Mouse (Mus musculus) monocyte, adult 2 months (primary cell): ENCODE data around the gene Exoc3l2.

ENCODE experiments used
- DNase-seq, 2 experiments: peaks; one replicate each; pipeline ENCODE4 v3.0.0; 2022; ENCODE audit warnings: low spot score in 2 of 2, low read depth in 1 of 2

The Exoc3l2 gene

DNA sequence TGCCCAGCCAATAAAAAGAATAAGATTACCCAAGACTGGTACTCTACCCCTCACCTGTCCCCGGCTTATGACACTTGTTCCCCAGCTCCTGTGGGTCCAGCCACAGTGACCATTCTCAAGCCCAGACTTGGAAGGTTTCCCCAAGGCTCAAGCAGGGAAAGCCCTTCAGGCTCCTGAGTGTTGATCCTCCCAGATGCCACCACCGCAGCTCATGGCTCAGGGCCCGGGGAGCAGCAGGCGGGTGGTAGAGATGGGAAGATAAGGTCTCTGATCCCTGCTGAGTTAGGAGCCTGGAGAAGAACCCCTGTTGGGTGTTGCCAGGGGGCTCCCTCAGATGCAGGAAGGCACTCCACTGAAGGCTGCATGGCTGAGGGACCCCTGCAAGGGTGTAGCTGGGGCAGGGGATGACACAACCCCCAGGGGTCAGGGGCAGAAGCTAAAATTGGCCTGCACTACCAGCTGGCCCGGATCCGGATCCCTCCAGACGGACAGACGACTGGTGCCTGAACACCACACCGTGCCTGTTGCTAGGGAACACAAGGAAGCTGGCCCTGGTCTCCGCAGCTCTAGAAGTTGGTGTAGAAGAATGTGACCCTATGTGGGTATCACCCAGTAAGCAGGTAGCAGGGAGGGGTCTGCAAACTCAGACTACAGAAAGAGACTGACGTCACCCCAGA lies 7.2 kb upstream of the Exoc3l2 start:
- no peak for DNase-seq

DNA sequence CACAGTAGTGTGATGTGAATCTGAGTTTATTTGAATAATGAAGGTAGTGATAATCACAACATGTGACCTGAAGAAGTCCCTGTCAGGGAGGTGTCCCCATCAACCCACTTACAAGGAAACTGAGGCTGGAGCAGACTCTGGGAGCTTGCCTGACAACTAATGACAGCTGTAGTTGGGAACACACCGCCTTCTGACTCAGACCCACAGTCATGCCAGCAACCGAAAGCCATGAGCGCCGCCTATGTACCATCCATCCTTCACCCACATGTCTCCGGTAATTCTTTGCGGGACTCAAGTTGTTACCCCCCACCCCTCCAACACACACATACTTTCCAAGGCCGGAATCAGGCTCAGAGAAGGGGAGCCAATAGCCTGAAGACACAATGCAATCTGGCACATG lies 6.5 kb upstream of the Exoc3l2 start:
- no peak for DNase-seq

DNA sequence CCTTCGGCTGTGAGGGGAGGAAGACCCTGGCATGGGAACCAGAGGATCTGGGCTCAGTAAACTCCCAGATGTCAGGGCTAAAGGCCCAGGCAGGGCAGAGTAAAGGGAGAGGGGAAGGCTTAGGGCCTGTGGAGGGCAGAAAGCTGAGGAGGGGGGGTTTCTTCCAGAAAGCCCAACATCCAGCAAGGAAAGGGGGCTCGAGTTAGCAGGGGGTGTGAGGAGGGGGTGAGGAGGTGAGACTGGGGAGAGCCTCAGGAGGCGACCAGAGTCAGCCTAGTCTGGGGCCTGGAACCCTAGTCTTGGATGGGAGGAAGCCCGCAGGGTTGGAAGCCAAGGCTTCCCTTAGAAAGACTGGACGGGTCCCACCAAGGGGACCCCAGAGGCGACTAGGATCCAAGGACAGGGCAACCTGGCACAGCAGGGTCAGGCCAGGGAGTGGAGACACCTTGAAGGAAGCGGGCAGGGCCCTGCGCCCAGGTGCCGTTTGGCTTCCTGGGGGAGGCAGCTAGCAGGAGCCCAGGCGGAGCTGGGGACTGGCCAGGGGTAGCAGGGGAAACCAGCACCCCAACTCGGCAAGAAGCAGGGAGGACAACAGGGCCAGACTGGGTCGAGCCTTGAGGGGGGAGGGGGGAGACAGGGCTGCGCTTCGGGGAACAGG lies 5.6 kb upstream of the Exoc3l2 start:
- no peak for DNase-seq

DNA sequence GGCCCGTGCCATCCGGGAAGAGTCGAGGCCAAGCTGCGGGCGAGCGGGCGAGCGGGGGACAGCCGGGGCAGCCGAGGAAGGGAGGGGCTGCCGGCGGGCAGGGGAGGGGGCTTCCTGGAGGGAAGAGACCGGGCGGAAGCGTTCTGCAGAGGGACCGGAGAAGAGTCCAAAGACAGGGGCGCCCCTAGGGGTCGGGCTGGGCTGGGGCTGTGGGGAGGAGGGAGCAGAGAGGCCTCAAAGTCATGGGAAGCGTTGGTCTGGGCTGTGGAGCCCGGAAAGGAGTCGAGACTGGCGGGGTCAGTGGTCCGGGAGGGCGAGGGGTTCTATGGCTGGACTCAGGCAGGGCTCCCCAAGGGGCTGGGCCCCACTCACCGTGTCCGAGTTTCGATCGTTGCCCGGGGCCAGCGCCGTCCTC lies 5.1 kb upstream of the Exoc3l2 start:
- DNase-seq = peak in 1 of 2 experiments; percentile 24

DNA sequence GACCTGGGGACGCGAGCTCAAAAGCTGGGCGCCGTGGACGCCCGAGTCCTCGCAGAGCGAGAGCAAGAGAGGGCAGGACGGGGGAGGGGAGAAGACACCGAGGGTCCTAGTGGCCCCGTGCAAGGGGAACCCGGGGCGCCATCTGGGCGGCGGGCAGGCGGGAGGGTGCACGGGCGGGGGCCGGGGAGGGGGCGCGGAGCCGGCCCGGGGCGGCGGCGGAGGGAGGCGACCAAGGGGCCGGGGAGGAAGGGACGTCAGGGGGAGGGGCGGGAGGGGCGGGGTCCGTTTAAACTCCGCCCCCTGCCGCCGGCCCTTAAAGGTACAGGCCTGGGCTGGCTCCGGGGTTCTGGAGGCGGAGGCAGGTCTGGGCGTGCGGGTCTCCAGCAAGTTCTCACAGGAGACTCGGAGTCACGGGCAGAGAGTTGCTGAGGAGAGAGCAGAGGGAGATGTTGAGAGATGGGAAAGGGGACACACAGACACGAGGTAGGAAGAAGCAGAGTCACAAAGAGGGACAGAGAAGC lies 4.5 kb upstream of the Exoc3l2 start, which contains the start of gene Mark4:
TSS of gene Mark4 (minus strand) at position 231 of the 521 bp plus-strand sequence.
- DNase-seq = peak in 1 of 2 experiments; percentile 54

DNA sequence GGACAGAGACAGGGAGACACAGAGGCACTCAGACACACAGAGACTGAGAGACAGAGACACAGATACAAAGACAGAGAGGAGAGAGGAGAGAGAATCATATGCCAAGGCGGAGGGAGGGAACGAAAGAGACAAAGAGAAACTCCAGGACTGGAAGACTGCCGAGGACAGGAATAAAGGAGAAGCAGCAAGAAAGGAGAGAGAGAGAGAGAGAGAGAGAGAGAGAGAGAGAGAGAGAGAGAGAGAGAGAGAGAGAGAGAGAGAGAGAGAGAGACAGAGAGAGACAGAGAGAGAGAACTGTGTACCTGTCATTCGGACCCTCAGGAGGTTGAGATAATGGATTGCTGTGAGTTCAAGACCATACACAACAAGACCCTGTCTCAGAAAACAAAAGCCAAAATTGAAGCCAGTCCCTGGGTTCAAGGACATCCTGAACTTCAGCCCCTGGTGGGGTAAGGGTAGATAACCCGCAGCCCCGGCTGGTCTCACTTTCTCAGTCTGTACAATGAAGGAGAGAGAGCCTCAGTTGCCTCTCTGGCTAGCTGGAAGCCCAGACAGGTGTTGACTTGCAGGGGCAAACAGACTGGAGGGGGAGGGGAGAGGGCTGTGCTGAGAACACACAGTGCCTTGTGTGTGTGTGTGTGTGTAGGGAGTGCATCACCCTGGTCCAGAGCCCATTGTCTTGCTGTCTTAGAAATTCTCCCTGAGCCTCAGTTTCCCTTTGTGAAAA lies 3.8 kb upstream of the Exoc3l2 start:
- no peak for DNase-seq

DNA sequence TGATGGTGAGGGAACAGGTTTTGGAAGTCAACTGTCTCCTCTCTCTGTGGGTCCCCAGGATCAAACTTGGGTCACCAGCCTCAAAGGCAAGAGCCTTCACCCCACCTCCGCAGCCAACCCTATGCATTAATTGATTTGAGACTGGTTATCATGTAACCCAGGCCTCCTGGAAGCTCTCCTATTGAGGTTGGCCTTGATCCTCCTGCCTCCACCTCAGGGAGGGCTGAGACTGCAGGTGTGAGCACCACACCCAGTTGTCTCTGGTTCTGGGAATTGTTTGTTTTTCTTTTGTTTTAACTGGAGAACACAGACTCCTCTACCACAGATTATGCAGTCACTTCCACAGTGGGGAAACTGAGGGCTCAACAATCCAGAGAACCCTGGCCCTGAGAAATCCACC lies 2.6 kb upstream of the Exoc3l2 start:
- no peak for DNase-seq

DNA sequence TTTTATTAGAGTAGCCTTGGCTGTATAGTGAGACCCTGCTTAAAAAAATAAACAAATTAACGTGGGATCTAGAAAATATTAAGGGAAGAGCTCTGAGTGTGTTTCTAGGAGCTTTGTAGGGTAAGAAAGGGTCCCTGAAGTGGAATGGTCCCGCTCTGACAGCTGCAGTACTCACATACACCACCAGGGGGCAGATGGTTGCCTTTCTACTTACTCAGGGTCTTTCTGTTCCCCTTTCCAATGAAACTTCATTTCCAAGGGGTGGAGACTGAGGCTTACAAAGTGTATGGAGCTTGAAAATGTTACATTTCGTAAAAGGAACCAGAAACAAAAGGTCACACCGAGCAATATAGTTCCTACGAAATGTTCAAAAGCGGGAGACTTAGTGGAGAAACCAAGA lies 1.6 kb upstream of the Exoc3l2 start:
- peak; percentile 57 to 78 for DNase-seq

DNA sequence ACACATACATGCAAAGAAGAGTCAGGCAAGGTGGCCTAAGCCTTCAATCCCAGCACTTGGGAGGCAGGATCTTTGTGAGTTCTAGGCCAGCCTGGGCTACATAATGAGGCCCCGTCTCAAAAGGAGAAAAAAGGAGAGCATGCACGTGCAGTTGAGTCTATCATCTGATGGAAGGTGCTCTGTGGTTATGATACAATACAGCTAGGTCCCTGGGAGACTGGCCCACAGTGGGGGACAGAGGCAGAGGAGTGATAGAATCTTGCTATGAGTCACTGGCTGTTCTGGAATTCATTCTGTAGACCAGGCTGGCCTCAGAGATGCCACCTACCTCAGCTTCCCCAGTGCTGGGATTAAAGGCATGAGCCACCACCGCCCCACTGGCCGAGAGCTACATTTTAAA lies 688 bp upstream of the Exoc3l2 start:
- no peak for DNase-seq

DNA sequence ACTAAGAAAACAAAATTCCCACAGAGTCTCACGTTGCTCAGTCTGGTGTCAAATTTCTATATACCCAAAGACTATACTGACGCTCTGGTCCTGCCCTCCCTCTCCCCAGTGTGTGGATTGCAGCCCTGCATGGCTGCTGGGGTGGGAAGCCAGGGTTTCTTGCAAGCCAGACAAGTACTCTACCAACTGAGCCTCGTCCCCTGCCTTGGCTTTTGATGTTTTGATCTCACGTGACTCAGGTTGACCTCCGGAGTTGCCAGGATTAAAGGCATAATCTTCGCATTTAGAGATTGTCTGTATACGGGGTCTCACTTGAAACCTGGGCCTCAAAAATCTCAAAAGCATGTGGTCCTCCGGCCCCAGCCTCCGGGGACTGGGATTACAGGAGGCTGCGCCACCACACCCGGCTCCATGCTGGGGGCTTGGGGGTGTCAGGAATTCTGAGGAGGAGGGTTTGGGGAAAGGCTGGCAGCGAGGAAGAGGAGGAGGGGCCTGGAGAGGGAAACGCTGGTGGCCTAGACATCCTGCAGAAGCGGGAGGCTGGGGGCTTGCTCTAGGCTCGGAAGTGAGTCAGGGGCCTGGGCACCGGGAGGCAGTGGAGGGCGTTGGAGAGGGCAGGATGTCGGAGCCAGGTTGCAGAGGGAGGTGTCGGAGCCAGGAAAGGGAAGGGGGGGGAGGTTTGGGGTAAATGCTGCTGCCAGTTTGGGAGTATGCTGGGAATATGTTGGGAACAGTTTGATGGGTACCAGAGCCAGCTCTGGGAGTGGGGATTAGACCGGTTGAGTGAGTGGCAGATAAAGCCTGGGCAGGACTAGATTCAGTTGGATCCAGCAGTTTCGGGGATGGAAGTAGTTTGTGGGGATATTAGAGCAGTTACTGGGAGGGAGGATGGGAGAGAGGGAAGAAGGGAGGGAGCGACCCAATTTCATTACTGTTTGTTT lies 1.5 kb downstream of the Exoc3l2 start:
- DNase-seq = no peak

DNA sequence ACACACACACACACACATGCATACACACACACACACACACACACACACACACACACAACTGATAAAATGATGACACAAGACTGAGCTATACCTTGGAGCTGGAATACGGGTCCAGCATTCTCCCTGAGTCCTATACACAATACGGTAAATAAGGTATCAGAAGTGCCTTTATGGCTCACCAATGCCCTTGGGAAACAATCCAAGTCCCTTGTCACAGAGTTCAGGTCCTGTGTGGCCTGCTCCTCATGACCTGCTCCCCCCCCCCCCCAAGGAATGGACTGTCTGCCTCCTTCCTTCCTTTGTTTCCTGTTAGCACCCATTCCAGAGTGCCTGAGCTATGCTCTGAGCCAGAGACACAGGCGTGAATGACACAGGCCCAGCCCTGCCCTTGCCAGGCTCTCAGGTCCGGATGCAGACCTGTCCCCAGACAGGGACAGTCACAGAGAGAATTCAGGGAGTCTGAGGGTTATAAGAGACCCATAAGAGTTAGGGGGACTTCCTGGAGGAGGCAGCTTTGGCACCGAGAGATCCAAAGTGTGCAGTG lies 3.5 kb downstream of the Exoc3l2 start:
- no peak for DNase-seq

DNA sequence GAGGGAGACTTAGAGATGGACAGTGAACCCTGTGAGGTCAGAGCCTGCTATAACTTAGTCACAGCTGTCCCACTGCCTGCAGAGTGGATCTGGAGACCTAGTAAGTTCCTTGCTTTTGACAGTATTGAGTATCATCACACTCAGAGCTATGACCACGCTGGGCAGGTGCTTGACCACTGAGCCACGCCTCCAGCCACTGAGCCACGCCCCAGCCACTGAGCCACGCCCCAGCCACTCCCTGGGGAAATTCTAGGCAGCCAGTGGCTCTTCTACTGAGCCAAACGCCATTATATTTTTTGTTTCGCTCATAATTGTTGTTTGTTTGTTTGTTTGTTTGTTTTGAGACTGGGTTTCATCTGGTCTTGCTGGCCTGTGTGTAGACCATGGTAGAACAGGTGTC lies 4.5 kb downstream of the Exoc3l2 start:
- DNase-seq = no peak

DNA sequence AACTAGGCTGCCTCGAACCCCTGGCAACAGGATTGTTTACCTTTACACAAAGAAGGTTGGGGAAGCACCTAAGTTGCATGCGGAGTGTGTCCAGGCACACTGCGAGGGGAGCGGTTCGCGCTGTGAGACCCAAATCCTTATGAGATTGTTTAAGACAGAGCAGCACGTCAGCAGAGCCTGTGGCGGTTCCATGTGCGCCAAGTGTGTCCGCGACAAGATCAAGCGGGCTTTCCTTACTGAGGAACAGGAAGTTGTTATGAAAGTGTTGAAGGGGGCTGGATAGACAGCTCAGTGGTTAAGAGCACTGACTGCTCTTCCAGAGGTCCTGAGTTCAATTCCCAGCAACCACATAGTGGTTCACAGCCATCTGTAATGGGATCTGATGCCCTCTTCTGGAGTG lies 5.1 kb downstream of the Exoc3l2 start:
- no peak for DNase-seq

DNA sequence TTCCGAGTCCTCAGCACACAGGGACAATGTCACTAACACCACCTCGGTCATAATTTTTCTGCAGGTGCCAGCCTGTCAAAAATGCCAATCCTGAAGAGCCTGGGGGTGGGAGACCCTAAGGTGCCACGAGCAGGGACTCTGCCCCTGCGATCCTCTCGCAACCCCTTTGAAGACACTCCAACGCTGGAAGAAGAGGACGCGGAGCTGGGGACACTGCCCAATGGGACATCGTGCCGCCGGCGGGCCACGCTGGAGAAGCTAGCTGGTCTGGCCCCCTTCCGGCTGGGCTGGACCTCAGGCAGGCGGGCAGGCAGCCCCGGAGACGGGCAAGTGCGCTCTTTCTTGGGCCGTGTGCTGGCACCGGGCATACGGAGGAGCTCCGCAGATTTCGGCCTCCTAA lies 6.3 kb downstream of the Exoc3l2 start:
- DNase-seq = no peak

DNA sequence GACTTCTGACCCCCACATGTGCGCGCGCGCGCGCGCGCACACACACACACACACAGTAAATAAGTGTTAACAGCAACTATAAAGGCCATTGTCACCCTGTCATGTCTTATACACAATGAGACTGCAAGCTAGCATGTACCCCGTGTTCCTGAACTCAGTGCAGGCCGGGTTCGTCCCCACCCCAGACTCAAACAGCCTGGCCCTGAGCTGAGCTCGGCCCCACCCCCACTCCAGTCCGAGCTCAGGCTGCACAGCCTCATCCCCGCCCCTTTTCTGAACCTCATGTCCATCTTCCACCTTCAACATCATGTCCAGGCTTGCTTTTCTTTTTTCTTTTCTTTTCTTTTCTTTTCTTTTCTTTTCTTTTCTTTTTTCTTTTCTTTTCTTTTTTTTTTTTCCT lies 7.2 kb downstream of the Exoc3l2 start:
- DNase-seq = no peak

DNA sequence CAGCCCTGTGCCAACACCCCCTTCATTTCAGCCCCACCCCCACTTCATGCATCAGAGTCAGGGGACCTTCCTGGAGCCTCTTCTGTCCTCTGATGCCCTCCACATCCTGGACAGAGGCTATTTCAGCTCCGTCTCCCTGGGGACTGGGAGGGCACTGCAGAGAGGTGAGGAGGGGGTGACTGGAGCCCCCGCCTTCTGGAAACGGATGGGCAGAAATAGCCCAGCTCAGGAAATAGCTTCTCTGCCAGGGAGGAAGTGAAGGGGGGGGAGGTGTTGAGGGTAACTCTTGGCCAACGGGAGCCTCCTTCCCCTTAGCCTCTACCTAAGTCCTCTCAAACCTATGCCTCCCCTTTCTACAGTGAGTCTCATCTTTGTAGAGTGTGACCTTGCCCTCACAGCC lies 9.3 kb downstream of the Exoc3l2 start:
- DNase-seq = no peak

DNA sequence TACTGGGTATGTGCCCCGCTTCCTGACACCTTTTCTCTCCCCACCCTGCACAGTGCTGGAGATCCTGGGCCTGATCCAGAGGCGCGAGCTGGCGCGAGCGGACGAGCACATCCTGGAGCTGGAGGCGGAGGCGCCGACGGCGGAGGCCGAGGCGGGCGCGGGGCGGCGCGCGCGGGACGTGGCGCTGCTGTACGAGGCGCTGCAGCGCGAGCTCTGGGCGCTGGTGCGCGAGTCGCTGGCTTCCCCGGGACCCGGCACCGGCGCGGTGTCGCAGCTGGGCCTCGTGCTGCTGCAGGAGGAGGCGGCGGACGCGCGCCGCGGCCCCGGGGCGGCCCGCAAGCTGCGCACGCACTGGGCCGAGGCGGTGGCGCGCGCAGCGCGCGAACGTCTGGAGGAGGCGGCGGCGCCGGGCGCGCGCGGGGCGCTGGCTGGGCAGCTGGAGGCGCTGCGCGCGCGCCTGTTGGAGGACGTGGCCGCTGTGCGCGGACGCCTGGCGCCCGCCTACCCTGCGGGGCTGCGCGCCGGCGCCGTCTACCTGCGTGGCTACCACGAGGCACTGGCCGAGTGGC lies 10.8 kb downstream of the Exoc3l2 start:
- no peak for DNase-seq

DNA sequence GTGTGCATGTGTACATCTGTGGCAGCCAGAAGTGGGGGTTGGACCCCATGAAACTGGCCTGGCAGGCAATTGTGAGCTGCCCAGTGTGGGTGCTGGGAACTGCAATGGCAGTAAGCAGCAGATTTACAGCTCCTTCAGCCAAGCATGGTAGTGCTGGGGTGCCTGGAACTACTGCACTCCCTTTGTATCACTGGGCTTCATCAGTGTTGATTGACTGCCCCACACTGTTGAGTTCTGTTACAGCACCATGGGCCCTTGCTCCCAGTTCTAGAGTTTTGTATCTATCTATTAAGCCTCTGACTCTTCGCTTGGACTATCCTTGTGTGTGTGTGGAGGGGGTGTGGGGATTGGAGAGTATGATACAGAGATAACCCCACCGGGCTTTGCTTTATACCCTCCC lies 14.0 kb downstream of the Exoc3l2 start:
- no peak for DNase-seq

DNA sequence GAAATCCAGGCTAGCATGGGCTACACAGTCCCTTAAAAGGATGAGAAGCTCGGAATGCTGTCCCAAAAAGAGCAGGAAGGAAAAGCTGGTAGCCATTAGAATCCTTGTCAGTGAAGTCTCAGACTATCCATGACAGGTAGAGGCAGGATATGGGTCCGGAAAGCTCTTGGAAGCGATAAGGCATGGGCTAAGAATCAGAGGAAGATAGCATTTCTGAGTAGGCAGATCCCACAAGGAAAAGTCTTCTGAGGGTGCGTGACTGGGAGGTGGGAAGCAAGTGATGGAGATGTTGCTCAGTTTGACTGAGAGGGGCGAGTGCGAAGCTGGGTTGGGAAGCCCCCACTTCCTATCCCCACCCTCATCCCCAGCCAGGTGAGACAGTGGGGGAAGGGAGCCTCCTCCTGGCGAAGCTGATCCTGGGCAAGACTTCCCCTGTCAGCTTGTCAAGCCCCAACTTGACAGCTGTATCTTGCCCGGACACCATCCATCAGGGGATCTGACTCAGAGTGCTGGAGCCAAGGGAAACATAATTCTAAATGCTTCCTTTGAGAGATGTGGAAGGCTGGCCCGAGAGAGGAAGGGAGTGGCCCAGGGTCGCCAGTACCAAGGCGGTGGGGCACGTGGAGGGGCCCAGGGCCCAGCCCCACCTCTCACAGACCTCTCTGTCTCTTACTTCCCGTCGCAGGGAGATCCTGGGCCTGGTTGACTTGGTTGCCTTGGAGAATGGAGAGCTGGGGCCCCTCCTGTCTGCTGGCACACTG lies 14.7 kb downstream of the Exoc3l2 start:
- DNase-seq = no peak

DNA sequence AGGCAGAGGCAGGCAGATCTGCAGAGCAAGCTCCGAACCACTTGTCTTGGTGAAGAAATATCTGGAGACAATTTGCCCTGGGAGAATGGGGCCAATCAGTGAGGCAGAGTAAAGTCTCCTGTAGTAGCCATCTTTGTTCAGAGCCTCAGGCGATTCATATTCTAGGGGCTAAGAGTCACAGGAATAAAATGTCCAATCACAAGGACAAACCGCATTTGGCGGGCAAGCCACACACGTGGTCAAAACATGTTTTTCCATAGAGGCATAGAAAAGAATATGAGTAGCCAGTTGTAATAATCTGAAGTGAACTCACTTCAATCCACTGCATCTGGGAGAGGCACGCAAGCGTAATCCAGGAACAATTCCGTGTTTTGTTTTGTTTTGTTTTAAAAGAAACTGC lies 20.1 kb downstream of the Exoc3l2 start:
- no peak for DNase-seq
